23 mouse cellular contexts compared by ENCODE assay signal in genomic region chr16:44052390-44052789, GRCm38 (mm10).
"Had no signal": no experiment of that assay in that cellular context is flagged by ENCODE, and none has a peak within 500 bp of the region (broad histone marks: within the 10 kb centered on the region; RNA-seq: fewer than 3 reads in every experiment).

No protein-coding gene starts in this region.

- H3K27me3 ChIP-seq: heart, embryonic 12.5 days; hindbrain, embryonic 13.5 days; hindbrain, embryonic 15.5 days; kidney, embryonic 15.5 days; limb, embryonic 13.5 days; limb, embryonic 15.5 days; liver, embryonic 12.5 days had no signal

- H3K4me3 ChIP-seq: heart, adult 2 months; heart, embryonic 10.5 days; heart, embryonic 12.5 days; hindbrain, embryonic 13.5 days; hindbrain, embryonic 15.5 days; kidney, embryonic 15.5 days; left cerebral cortex, adult 2 months; limb, embryonic 13.5 days; limb, embryonic 15.5 days; liver, embryonic 12.5 days had no signal

- H3K4me1 ChIP-seq: heart, embryonic 10.5 days; heart, embryonic 12.5 days; hindbrain, embryonic 13.5 days; hindbrain, embryonic 15.5 days; kidney, embryonic 15.5 days; liver, embryonic 12.5 days had no signal

- H3K9ac ChIP-seq: heart, embryonic 12.5 days; hindbrain, embryonic 13.5 days; hindbrain, embryonic 15.5 days; kidney, embryonic 15.5 days; limb, embryonic 13.5 days; limb, embryonic 15.5 days; liver, embryonic 12.5 days; liver, embryonic 14.5 days had no signal

- DNase-seq: gastrocnemius, postnatal 14 days; gastrocnemius, postnatal 36 days; heart, adult 2 months; heart, postnatal 10 days; heart, postnatal 4 days; kidney, adult 11 months; kidney, adult 2 months; kidney, adult 9 months; kidney, postnatal 14 days; kidney, postnatal 36 days; layer of hippocampus, adult 9-11 months had no signal

- H3K4me2 ChIP-seq: heart, embryonic 12.5 days; hindbrain, embryonic 13.5 days; hindbrain, embryonic 15.5 days; kidney, embryonic 15.5 days; limb, embryonic 13.5 days; limb, embryonic 15.5 days; liver, embryonic 12.5 days had no signal

- H3K9me3 ChIP-seq: heart, embryonic 10.5 days; heart, embryonic 12.5 days; hindbrain, embryonic 13.5 days; hindbrain, embryonic 15.5 days; kidney, embryonic 15.5 days; limb, embryonic 13.5 days; limb, embryonic 15.5 days; liver, embryonic 12.5 days had no signal

- H3K27ac ChIP-seq: heart, adult 2 months; heart, embryonic 10.5 days; hindbrain, embryonic 13.5 days; hindbrain, embryonic 15.5 days; hindbrain, postnatal 0 days; kidney, embryonic 15.5 days; kidney, postnatal 0 days; left cerebral cortex, adult 2 months; limb, embryonic 13.5 days; limb, embryonic 15.5 days; liver, embryonic 12.5 days; liver, embryonic 14.5 days had no signal

- H3K36me3 ChIP-seq: heart, embryonic 10.5 days; heart, embryonic 12.5 days; hindbrain, embryonic 13.5 days; hindbrain, embryonic 15.5 days; kidney, embryonic 15.5 days; limb, embryonic 13.5 days; limb, embryonic 15.5 days; liver, embryonic 12.5 days had no signal
